Mouse (Mus musculus): ENCODE data around the gene Snx8.

Gene Snx8

DNA sequence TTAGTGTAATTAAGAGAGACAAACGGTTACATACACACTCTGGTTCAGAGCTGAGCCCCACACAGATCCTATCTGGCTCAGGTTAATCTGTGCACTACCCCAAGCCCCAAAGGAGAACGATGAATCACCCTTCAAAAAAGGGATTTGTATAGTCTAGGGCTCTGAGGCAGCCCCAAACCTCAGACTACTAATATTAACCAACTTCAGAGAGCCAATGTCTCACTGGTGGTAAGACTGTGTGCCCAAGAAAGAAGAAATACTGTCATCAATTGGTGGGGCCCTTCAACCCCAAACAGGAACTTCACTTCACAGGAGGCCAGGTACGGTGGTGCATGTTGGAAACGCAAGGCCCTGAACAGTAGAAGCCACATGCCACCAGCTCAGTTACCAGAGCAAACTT lies 43.8 kb downstream of the Snx8 start:
- DNase-seq (ENCODE audit: low read depth, low spot score): no peak

DNA sequence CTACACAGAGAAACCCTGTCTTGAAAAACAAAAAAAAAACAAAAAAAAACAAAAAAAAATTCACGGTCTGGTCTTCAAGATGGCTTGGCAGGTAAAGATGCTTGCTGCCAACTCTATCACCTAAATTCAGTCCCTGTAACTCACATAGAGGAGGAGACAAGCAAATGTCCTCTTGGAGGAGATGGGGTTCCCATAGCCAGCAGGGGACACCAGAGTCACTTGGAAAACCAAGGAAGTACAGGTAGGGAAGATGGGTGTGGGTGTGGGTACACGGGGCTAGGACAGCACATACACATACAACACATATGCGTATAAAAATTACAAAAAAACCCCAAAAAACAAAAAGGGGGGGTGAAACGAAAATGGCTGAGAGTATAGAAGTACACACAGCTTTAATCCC lies 46.2 kb downstream of the Snx8 start:
- DNase-seq (ENCODE audit: low read depth, low spot score): no peak

DNA sequence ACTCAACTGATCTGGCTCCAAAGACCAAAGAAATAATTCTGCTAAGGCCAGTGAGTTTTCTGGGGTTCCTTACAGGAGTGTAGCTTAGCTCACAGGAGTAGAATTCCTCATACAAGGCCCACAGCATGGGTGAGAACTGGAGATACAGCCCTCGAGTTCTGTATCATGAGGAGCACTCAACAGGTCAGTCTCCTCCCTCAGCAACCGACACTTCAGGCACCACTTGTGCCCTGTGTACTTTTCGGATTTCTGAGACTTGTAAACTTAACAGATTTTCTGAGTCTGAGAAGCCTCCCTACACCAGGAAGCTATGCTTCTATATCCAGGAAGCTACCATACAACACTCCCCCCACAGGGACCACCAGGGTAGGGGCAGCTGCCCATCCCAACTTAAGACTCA lies 49.2 kb downstream of the Snx8 start:
- no peak for DNase-seq (ENCODE audit: low read depth, low spot score)

DNA sequence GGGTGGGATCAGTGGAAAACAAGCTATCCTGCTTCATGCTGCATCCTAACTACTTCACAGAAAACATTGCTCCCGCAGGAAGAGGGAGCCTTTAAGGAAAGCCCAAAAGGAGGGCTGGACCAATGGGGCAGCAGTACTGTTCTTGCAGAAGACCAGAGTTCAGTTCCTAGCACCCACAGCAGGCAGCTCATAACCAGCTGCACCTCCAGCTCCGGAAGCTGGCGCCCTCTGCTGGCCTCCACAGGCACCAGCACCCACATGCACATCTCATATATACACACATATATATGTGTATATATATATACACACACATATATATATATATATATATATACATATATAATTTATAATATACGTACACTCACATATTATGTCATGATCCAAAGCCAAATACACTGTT lies 50.3 kb downstream of the Snx8 start:
- DNase-seq (ENCODE audit: low read depth, low spot score): no peak

DNA sequence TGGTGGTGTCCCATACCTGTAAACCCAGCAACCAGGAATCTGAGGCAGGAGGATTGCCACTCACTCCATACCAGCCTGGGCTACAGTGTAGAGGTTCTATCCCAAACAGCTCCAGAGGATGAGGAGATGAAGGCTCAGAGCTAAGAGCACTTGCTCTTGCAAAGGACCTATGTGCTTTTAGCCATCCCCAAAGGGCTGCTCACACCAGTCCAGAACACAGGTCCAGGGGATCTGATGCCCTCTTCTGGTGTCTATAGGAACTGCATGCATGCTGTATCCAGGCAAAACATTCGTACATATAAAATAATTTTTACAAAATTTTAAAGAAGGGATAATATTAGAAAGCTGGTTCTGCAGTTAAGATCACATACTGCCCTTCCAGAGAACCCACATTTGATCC lies 52.4 kb downstream of the Snx8 start:
- DNase-seq (ENCODE audit: low read depth, low spot score): no peak

DNA sequence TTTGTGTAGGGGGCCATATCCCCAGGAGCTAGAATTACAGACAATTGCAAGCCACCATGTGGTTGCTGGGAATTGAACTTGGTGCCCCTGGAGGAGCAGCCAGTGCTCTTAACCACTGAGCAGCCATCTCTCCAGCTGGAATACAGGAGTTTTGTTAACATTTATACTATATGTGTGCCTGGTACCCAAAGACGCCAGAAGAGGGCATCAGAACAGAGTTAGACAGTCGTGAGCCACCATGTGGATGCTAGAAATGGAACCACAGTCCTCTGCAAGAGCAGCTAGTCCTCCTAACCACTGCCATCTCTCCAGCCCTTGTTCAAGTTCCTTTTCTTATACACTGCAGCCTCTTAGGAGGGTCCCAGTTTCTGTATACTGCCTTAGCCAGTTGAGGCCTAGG lies 55.4 kb downstream of the Snx8 start:
- DNase-seq (ENCODE audit: low read depth, low spot score): no peak

DNA sequence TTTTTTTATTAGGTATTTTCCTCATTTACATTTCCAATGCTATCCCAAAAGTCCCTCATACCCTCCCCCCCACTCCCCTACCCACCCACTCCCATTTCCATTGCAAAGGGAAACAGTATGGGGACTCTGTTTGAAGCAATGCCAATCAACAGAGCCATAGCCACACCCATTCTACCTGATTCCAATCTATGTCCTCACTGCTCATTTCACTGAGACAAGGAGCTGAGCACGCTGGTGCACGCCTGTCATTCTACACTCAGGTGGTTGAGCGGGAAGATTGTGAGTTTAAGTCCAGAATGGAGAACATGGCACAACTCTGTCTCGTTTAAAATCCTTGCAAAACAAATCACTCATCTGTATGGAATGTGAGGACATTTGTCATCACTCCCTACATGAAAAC lies 56.5 kb downstream of the Snx8 start:
- DNase-seq (ENCODE audit: low read depth, low spot score): no peak

DNA sequence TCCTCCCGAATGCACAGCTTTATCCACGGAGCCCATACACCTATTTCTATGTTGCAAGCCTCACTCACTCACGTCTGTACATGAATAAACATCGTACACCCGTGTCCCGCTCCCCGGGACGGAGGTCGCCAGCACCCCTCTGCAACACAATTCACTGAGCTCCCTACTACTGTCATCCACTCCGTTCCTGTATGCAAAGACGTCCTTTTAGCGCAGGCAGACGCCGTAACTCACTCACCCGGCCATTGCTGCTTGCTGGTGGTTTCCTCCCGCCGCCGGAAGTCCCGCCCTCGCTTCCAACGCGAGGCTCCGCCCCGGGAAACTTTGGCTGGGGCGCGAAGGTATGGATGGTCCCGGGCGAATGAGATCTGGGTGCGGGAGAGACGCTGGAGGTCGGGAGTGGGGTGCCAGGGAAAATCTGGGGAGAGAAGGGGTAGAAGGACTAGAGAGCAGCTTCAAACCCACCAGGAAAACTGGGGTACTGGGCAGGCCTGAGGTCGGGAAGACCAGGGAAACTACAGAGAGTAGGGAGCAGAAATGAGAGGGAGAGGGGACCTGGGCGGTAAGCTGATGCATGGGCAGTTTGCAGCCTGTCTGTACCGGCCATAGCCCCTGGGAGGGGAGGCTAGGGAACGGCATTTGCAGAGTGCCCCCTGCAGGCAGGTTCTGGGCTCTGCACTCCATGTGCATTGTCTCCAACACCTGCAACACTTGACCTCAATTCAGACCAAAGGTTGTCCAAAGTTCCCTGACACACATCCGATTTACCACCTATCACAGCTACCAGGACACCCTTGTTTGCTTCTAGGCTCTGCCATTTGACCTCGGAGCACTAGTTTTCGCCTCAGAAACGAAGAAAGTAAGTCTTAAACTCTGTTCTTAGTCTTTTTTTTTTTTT lies 57.2 kb downstream of the Snx8 start, which contains the start of gene Mrm2:
Gene Mrm2 (minus strand): TSS at position 284 of the 898 bp plus-strand sequence.
- DNase-seq (ENCODE audit: low read depth, low spot score): peak; percentile 77

DNA sequence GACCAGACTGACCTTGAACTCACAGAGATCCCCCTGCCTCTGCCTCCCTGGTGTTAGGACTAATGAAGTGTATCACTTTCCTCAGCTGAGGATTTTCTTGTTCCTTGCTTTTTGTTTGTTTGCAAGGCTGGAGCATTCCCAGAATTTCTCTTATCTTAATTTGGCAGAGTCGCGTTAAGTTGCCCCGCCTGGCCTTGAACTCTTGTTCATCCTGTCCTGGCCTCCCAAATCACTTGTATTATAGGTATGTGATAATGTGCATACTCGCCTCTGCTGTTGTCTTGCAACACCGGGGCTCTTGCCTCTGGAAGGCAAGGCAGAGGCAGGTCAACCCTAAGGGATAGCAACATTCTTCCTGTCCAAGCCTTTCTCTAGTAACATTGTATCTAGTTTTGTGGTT lies 65.0 kb downstream of the Snx8 start:
- DNase-seq (ENCODE audit: low read depth, low spot score): no peak

DNA sequence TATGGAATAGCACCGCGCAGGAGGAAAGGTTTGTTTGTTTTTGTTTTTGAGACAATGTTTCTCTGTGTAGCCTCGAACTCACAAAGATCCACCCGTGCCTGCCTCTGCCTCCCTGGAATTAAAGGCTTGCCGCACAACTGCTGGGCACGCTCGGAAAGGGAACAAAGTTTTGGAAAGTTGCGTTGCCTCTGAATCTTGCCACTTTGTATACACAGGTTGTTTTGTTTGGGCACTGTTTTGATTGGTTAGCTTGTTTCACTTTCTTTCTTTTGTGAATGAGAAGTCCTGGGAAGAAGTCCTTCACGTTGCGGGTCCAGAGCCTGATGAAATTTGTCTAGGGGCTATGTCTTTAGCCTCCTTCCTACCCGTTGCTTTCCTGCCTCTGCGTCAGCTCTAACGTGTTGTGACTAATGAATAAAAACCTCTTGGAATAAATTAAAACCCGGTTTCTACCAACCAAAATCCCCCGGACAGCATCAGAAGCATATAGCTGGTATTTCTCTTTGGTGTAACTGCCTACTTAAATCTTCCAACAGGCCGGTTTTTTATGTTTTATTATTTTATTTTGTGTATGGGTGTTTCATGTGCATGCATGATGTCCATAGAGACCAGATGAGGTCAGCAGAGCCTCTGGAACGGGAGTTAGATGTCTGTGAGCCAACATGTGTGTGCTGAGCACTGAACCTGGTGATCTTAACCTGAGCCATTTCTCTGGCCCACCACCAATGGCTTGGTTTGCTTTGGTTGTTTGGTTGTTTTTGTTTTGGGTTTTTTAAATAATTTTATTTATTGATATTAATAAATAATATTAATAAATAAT lies 67.1 kb downstream of the Snx8 start:
- DNase-seq (ENCODE audit: low read depth, low spot score): no peak

DNA sequence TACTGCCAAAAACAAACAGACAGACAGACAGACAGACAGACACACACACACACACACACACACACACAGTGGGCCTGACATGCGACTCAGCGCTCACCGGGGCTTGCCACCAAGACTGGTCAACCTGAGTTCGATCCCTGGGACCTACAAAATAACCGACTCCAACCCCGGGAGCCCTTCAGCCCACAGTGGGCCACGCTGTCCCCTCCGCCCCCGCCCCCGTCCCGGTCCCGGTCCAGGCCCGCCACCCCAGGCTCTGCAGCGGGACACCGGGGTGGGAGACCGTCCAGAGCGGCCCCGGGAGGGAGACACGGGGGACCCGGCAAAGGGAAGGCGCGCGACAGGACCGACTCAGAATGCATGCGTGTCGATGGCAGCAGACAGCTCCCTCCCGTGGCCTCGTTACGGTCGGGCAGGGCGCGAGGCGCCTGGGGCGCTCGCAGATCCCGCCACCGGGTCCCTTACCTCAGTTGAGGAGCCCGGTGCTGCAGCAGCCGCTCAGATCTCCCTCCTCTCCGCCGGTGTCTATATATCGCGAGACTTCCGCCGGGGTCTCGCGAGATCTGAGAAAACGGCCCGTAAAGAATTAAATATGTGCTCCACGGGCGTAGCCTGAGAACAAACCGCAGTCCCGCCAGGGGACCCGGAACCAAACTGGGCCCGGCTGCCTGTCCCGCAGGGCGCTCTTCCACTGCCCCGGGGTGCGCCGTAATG lies 67.9 kb downstream of the Snx8 start, which contains the start of the genes Mad1l1 and Nudt1:
Gene Mad1l1 (minus strand): TSS at position 511 of the 714 bp plus-strand sequence.
Gene Nudt1 (plus strand): TSS at position 615 of the 714 bp plus-strand sequence.
- peak; percentile 98 for DNase-seq (ENCODE audit: low read depth, low spot score)

DNA sequence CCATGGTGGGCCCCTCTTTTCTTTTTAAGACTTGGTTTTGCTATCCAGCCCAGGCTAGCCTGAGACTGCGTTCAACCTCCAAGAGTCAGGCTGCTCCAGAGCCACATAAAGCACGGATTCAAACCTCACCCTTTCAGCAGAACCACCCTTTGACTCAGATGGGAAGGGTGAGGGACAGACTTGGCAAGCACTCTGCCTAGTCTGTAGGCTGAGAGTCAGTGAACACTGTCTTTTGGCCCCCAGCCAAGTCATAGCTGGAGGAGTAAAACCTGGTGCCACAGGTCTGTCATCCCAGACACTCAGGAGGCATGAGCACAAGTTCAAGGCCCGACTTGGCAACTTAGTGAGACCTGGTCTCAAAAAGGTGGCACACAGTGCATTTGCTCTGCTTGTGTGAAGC lies 72.3 kb downstream of the Snx8 start:
- DNase-seq (ENCODE audit: low read depth, low spot score): no peak

DNA sequence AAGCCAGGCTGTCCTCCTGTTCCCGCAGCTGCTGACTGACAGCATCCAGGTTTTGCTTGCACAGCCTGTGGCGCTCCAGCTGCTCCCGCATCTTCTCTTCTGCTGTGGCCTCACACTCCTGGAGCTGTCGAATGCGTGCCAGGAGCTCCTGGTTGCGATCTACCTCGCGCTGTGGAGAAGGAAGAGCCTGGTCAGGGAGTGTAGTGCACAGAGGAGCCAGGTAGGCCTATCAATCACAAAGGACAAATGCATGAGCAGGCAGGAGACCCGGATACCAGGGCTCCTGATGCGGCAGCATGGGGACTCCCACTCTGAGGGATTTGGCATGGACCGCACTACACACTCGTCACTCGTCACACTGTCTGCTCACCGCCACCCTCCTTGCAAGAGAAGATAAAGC lies 81.5 kb downstream of the Snx8 start:
- no peak for DNase-seq (ENCODE audit: low read depth, low spot score)

DNA sequence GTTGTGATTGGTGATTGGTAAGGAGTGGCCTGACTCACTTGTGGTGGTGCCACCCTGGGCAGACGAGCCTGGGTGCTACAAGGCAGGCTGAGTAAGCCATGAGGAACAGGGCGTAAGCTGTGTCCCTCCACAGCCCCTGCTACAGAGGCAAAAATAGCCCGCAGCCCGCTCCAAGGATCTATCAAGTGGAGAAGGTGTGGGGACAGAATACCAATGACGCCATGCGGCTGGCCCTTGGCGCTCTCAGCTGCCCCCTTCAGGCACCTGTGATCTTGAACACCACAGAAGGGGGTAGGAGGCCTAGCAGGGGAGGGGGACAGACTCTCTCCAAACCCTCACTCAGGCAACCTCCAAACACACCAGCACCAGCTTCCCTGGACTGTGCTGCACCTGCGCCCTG lies 83.0 kb downstream of the Snx8 start:
- DNase-seq (ENCODE audit: low read depth, low spot score): no peak

DNA sequence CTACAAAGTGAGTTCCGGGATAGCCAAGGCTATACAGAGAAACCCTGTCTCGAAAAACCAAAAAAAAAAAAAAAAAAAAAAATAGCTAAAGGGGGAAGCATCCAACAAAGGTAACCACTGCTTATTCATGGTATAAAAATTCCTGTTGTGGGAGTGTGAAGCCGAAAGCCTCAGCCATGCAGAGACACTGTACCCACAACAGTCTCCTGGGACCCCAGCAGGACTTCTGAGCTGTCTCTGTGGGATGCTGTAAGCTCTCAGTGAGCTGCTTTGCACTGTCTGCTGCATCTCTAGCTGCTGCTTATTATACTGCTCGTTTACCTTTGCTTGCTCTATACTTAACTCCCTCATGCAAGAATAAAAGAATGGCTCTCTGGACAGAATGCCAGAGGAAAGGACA lies 90.8 kb downstream of the Snx8 start:
- no peak for DNase-seq (ENCODE audit: low read depth, low spot score)

DNA sequence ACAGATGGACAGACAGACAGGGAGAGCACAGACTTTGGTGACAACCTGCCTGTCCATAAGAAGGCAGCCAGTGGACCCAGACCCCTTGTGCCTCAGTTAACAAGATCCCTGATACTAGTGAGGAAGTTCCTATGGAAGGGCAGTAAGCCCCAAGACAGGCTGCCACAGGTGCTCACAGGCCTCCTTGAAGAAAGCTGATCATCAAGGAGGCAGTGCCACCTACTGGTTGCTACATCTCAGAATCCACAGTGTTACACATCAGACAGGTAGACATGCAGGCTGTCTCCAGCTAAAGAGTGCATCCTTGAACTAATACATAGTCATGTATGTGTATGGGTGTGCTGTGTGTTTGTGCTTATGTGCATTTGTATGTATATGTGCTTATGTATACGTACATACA lies 96.9 kb downstream of the Snx8 start:
- DNase-seq (ENCODE audit: low read depth, low spot score): no peak
